Mouse (Mus musculus) liver, embryonic 16.5 days (tissue): Measurements from ENCODE around the gene C8a. TPM values are rescaled to one million over a fixed set of nuclear protein-coding genes. Genes with fewer than 3 reads are reported as not detected.

ENCODE experiments used
- ATAC-seq: fragments of 200-750 bp; cut with Nextera tagmentation; 2 replicates; pipeline ENCODE4 v1.8.0; 2017; ENCODE audit warnings: low read depth, mild to moderate bottlenecking, moderate number of reproducible peaks, moderate library complexity
- H3K27ac ChIP-seq: fragments of 300-500 bp; sonication (generic); 2 replicates; pipeline ENCODE4 v1.5.1; 2014; ENCODE audit warnings: mild to moderate bottlenecking, low read length
- H3K27me3 ChIP-seq: fragments of 300-500 bp; sonication (generic); 2 replicates; pipeline ENCODE4 v1.6.1; 2014; ENCODE audit warnings: low read depth, low read length, mixed read lengths; ENCODE audit not compliant: control insufficient read depth, insufficient read depth
- H3K36me3 ChIP-seq: fragments of 300-500 bp; sonication (generic); 2 replicates; pipeline ENCODE4 v1.6.1; 2014; ENCODE audit warnings: mild to moderate bottlenecking; ENCODE audit not compliant: control insufficient read depth, insufficient read depth
- H3K4me1 ChIP-seq: fragments of 300-500 bp; sonication (generic); 2 replicates; pipeline ENCODE4 v1.6.1; 2014; ENCODE audit warnings: low read depth, low read length, mixed read lengths; ENCODE audit not compliant: control insufficient read depth
- H3K4me2 ChIP-seq: fragments of 300-500 bp; sonication (generic); 2 replicates; pipeline ENCODE4 v1.6.1; 2014; ENCODE audit warnings: low read depth, low read length, mixed read lengths
- H3K4me3 ChIP-seq: fragments of 300-500 bp; sonication (generic); 2 replicates; pipeline ENCODE4 v1.5.1; 2014; ENCODE audit warnings: low read depth, mild to moderate bottlenecking, low read length
- H3K9ac ChIP-seq: fragments of 300-500 bp; sonication (generic); 2 replicates; pipeline ENCODE4 v1.6.1; 2014; ENCODE audit warnings: low read depth, low read length
- H3K9me3 ChIP-seq: fragments of 300-500 bp; sonication (generic); replicated peaks from 2 replicates; pipeline ENCODE4 v1.6.1; 2016; ENCODE audit warnings: low read length; ENCODE audit not compliant: control insufficient read depth
- WGBS: fragments of 180-500 bp; shearing (Covaris S2); extraction: QIAGEN DNeasy Blood & Tissue Kit; methylation state at CpG from one replicate; pipeline ENCODE4 v1.1.7; 2014; ENCODE audit not compliant: insufficient replicate concordance; 5-methylcytosine and 5-hydroxymethylcytosine counted together
- polyA plus RNA-seq: library from polyadenylated mRNA; unstranded; fragments of >200 nt; fragmentation: Nextera tagmentation; extraction: Ambion mirVana; gene quantifications from 2 replicates; pipeline ENCODE4 v1.2.1, GENCODE M21; 2015

C8a gene
- polyA plus RNA-seq, 1 experiment from 2014 or later, result 15.8 TPM

DNA sequence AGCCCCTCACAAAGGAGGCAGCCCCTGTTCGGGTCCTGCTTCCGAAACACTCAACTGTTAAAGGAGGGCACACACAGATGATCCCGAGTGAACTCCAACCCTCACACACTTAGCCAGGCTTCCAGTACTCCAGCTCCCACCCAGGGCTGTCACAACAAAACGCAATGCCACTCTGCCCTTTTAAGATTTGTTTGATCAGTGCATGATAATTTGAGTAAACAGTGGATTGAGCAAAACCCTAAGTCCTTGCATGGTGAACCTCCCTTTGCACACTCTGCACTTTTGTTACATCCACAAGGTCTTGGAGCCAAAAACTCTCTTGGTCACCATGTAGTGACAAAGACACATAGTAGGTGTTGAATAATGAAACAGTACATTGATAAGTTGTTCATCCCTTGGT is 72.1 kb downstream of the C8a start:
- no peaks in the 10 kb centered on the region for H3K9me3 ChIP-seq
- no peak overlapping the region for H3K9ac ChIP-seq
- H3K27me3 ChIP-seq, result no peaks in the 10 kb centered on the region
- peak; percentile 37; the same call in 1 of the 2 replicates for ATAC-seq
- no peak overlapping the region for H3K4me2 ChIP-seq
- no peak overlapping the region for H3K27ac ChIP-seq
- WGBS, result 41% methylated on average over 4 of the region's 4 CpGs
- H3K4me3 ChIP-seq, result no peak overlapping the region
- H3K4me1 ChIP-seq, result no peaks in the 10 kb centered on the region
- no peaks in the 10 kb centered on the region for H3K36me3 ChIP-seq

DNA sequence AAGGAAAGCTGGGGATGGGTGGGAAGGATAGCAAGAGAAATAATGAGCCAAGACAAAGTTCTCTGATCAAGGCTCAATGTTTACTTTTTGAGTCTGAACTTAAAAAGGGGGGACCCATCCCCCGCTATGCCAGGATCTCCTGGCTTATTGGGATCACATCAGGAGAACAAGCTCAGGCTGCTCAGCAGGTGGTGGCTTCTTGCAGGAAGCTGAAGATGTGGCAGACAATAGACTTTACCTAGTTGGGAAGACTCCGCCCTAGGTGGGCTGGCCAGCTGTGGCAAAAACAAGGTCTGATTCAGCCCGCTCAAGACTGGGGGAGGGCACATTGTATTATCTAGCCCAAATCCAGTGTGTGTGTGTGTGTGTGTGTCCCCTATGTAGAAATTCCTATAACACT is 74.6 kb downstream of the C8a start:
- H3K4me1 ChIP-seq, result no peaks in the 10 kb centered on the region
- H3K27ac ChIP-seq, result no peak overlapping the region
- H3K9ac ChIP-seq, result no peak overlapping the region
- no peaks in the 10 kb centered on the region for H3K36me3 ChIP-seq
- 72% methylated on average over 3 of the region's 3 CpGs for WGBS
- no peak overlapping the region for H3K4me2 ChIP-seq
- ATAC-seq, result no peak
- no peaks in the 10 kb centered on the region for H3K9me3 ChIP-seq
- no peak overlapping the region for H3K4me3 ChIP-seq
- H3K27me3 ChIP-seq, result no peaks in the 10 kb centered on the region

DNA sequence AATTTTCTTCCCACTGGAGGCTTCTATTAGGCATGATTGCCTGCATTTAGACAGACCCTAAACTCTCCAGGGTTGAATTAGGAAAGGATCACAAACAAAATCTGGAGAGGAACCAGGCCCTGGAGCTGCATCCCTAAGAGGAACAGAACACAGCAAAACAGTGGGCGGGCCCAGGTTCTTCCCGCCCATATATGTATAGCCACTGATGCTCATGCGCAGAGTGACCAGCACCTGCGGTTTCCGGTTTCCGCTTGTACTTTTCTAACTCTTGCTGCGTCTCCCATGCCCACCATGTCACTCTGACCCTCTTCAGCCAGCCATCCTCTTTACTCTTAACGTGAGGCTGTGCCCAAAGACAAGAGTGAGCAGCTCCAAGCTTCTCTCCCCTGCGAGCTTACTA is 77.2 kb downstream of the C8a start:
- ATAC-seq, result no peak
- Histone ChIP-seq H3K4me3 (no peak overlapping the region), H3K36me3 (peaks cover 3% of the 10 kb centered on the region; the same call in 1 of the 2 replicates), H3K4me2 (no peak overlapping the region), H3K9me3 (no peaks in the 10 kb centered on the region), H3K4me1 (no peaks in the 10 kb centered on the region), H3K9ac (no peak overlapping the region), H3K27ac (no peak overlapping the region), H3K27me3 (no peaks in the 10 kb centered on the region)
- WGBS, result 66% methylated on average over 9 of the region's 9 CpGs

DNA sequence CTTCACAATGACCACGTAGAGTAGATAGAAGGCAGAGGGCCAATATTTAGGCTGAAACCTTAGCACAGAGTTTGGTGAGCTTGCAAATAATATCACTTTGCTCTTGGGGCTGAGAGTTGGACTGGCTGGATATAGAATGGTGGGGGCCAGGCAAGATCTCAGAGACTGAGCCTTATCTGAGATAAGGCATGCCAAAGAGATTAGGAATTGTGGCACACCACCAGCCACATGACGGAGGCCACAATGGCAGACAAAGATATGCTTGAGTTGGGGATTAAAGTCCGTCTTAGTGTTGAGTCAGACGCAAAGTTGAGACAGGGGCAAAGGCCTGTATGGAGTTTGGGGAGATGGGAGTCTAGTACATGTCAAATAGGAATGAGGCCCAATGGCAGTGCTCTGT is 84.1 kb downstream of the C8a start:
- 61% methylated on average over 4 of the region's 4 CpGs for WGBS

DNA sequence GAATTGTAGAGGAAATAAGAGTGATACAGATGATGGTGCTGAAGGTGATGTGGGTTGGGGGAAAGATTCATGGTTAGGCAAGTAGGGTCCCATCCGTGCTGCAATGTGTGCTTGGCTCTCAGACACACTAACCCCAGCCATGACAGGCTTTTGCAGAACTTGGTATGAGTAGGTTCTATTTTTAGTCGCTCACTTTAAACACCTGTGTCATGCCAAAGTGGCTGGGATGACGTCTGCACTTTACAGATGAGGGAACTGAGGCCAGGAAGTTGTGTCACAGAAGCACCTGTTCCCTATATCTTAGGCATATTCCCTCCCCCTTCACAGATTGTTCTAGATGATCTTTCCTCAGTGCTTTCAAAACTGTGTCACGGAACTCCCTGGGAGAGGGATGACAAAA is 93.9 kb downstream of the C8a start:
- H3K4me3 ChIP-seq, result no peak overlapping the region
- no peak overlapping the region for H3K9ac ChIP-seq
- ATAC-seq, result no peak
- H3K27me3 ChIP-seq, result no peaks in the 10 kb centered on the region
- H3K27ac ChIP-seq, result no peak overlapping the region
- 55% methylated on average over 4 of the region's 4 CpGs for WGBS
- H3K4me1 ChIP-seq, result no peaks in the 10 kb centered on the region
- no peak overlapping the region for H3K4me2 ChIP-seq
- H3K9me3 ChIP-seq, result no peaks in the 10 kb centered on the region
- H3K36me3 ChIP-seq, result no peaks in the 10 kb centered on the region; the same call in 1 of the 2 replicates

More for the DNA sequence above, 84.1 kb downstream of the C8a start:
- ATAC-seq, result no peak
- Histone ChIP-seq H3K9ac (no peak overlapping the region), H3K27ac (no peak overlapping the region), H3K4me3 (no peak overlapping the region), H3K27me3 (no peaks in the 10 kb centered on the region), H3K4me1 (no peaks in the 10 kb centered on the region), H3K36me3 (peaks cover 3% of the 10 kb centered on the region; the same call in 1 of the 2 replicates), H3K9me3 (no peaks in the 10 kb centered on the region), H3K4me2 (no peak overlapping the region)

DNA sequence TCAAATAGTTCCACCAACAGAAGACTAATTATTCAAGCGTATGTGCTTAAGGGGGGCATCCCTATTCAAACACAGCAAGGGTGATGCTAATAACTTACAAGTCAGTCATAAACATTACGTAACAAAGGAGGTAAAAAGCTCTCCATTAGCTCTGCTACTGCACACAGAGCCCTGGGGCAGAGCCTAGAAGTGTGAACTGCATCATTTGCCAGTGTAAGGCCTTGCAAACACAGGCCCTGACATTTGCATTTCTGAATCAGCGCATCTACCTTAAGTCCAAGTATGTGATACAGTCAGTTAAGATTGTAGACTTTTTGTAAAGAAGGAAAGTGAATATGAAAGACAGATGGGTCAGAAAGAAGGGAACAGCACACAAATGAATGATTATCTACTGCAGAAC is 94.8 kb downstream of the C8a start:
- H3K4me2 ChIP-seq, result no peak overlapping the region
- H3K4me1 ChIP-seq, result no peaks in the 10 kb centered on the region
- no peaks in the 10 kb centered on the region; the same call in 1 of the 2 replicates for H3K36me3 ChIP-seq
- H3K4me3 ChIP-seq, result no peak overlapping the region
- ATAC-seq, result no peak
- H3K9ac ChIP-seq, result no peak overlapping the region
- H3K27me3 ChIP-seq, result no peaks in the 10 kb centered on the region
- no peak overlapping the region for H3K27ac ChIP-seq
- 72% methylated on average over 3 of the region's 3 CpGs for WGBS
- no peaks in the 10 kb centered on the region for H3K9me3 ChIP-seq

DNA sequence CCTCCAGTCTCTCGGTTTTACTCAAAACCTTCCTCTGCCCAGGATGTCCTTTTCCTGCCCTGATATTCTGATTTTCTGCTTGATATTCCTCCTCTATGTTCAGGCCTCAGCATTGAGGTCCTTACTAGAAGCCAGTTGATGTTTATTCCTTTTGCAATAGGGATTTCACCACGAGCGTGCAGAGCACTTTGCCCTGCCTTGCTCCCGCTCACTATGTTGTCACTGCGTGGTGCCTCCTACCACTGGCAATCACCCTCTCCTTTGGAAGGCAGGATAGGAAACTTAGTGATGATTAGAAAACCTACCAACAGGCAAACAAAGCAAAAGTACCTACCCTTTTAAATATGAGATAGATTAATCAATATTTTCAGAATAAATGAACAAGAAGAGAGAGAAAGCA is 96.7 kb downstream of the C8a start:
- Histone ChIP-seq H3K27me3 (no peaks in the 10 kb centered on the region), H3K9ac (no peak overlapping the region), H3K27ac (no peak overlapping the region), H3K4me1 (no peaks in the 10 kb centered on the region), H3K36me3 (no peaks in the 10 kb centered on the region; the same call in 1 of the 2 replicates), H3K4me3 (no peak overlapping the region), H3K4me2 (no peak overlapping the region), H3K9me3 (no peaks in the 10 kb centered on the region)
- WGBS, result 63% methylated on average over 5 of the region's 5 CpGs
- ATAC-seq, result peak; percentile 76

DNA sequence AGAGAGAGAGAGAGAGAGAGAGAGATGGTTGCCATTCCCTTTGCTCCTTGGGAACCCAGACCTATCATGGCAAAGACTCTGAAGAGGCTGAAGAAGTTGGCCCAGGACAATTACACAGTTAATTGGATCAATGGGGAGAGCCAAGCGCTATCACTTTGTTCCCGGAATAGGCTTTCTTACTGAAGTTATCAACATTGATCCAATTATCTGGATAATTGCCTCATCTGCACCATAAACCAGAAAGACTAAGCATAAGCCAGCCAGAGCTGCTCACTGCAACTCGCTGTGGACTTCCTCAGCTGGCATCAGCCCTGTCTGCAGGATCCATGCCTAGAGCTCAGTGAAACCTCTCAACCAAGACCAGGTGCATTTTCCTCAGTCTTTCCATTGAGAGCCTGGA is 100.6 kb downstream of the C8a start:
- Histone ChIP-seq H3K36me3 (no peaks in the 10 kb centered on the region), H3K4me3 (no peak overlapping the region), H3K4me1 (no peaks in the 10 kb centered on the region), H3K27ac (no peak overlapping the region), H3K9ac (no peak overlapping the region), H3K27me3 (no peaks in the 10 kb centered on the region), H3K9me3 (no peaks in the 10 kb centered on the region), H3K4me2 (no peak overlapping the region)
- ATAC-seq, result no peak
- WGBS, result 73% methylated on average over 3 of the region's 3 CpGs

DNA sequence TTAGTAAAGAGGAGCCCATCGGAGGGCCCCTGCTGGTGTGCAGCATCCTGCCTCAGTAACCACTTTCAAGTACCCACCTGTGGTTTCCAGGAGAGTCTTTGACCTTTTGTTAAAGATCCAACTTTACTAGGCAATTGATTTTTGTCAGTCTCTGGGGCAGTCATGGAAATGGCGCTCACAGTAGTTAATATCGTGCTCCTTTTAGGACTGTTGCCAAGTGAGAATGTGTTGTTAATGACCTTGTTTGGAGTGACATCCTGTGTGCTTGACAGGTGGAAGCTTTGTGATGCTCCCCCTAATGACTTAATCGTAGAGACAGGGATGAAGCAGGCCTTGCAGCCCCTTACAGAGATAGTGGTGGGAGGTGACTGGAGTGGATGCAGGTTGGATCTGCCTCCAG is 105.9 kb downstream of the C8a start:
- ATAC-seq, result no peak

More for the DNA sequence above, 105.9 kb downstream of the C8a start:
- H3K4me1 ChIP-seq, result no peaks in the 10 kb centered on the region
- no peak overlapping the region for H3K4me3 ChIP-seq
- H3K27me3 ChIP-seq, result no peaks in the 10 kb centered on the region
- WGBS, result 50% methylated on average over 4 of the region's 4 CpGs
- no peaks in the 10 kb centered on the region for H3K9me3 ChIP-seq
- no peaks in the 10 kb centered on the region for H3K36me3 ChIP-seq
- no peak overlapping the region for H3K9ac ChIP-seq
- no peak overlapping the region for H3K27ac ChIP-seq
- H3K4me2 ChIP-seq, result no peak overlapping the region
